In genomic region chr16:31016169-31016568, GRCm38 (mm10) we compare ENCODE assay signal across 8 mouse cellular contexts.
DNase-seq lines count a peak whose midpoint lies in the region; ATAC-seq and TF ChIP-seq lines count a peak whose summit lies in the region.

No protein-coding gene starts in this region.

- H3K4me2 ChIP-seq in liver, embryonic 14.5 days (ENCODE audit: low read depth) = no peak overlapping the region

- no peak overlapping the region for H3K9ac ChIP-seq in heart, adult 2 months (ENCODE audit: low read depth, low read length)
- H3K9ac ChIP-seq in liver, embryonic 14.5 days (replicated peaks) = no peak overlapping the region

- intact Hi-C loops in heart, adult 2 months (cut with DNase I) = no loop called here
- intact Hi-C loops in heart, postnatal 25 days (cut with DNase I) = no loop called here
- intact Hi-C loops in left cerebral cortex, postnatal 25 days (cut with DNase I) = no loop called here

- 70% methylated on average over 8 of the region's 8 CpGs for WGBS in heart, adult 2 months
- 49% methylated on average over 8 of the region's 8 CpGs for WGBS in liver, embryonic 14.5 days (ENCODE audit: insufficient replicate concordance)

- TF ChIP-seq POLR2A in heart, adult 2 months (IDR thresholded peaks at IDR 0.05; ENCODE audit: insufficient read depth, low read depth, low read length) = no peak

- H3K27me3 ChIP-seq in heart, adult 2 months (ENCODE audit: control insufficient read depth, insufficient read depth, low read length) = no peaks in the 10 kb centered on the region
- H3K27me3 ChIP-seq in liver, embryonic 14.5 days (ENCODE audit: control insufficient read depth, insufficient read depth, low read length) = no peaks in the 10 kb centered on the region

- no peak for ATAC-seq in liver, embryonic 14.5 days (ENCODE audit: insufficient read depth)

- no peaks in the 10 kb centered on the region for H3K9me3 ChIP-seq in liver, embryonic 14.5 days (ENCODE audit: control insufficient read depth, low read length)

- no peaks in the 10 kb centered on the region for H3K79me2 ChIP-seq in heart, adult 2 months (replicated peaks; ENCODE audit: control insufficient read depth, insufficient read depth, low read length)

- no peaks in the 10 kb centered on the region for H3K36me3 ChIP-seq in heart, adult 2 months (ENCODE audit: control insufficient read depth, insufficient read depth, low read length)
- no peaks in the 10 kb centered on the region for H3K36me3 ChIP-seq in liver, embryonic 14.5 days (replicated peaks; ENCODE audit: control insufficient read depth, insufficient read depth, low read depth)

- H3K4me1 ChIP-seq in heart, adult 2 months (ENCODE audit: control insufficient read depth, insufficient read depth, low read length) = peaks cover 4% of the 10 kb centered on the region
- H3K4me1 ChIP-seq in liver, embryonic 14.5 days (replicated peaks; ENCODE audit: control insufficient read depth in 2 of 2, insufficient read depth in 2 of 2, low read length in 1 of 2) = no peaks in the 10 kb centered on the region

- DNase-seq in heart, adult 2 months = peak in 1 of 2 experiments; percentile 59
- DNase-seq in heart, postnatal 25 days (ENCODE audit: low spot score) = no peak
- peak; percentile 25 for DNase-seq in urinary bladder, postnatal 14 days (ENCODE audit: low spot score)
- DNase-seq in urinary bladder, postnatal 36 days (ENCODE audit: low spot score in 2 of 2) = no peak
- no peak for DNase-seq in liver, embryonic 14.5 days (ENCODE audit: low read depth in 3 of 3, low spot score in 3 of 3)
- no peak for DNase-seq in layer of hippocampus, adult 18-20 months (ENCODE audit: low spot score in 2 of 2)
- no peak for DNase-seq in cerebellum, adult 9-10 months
- DNase-seq in left cerebral cortex, postnatal 25 days (ENCODE audit: low spot score in 2 of 2) = no peak

- H3K4me3 ChIP-seq in heart, adult 2 months = no peak overlapping the region
- no peak overlapping the region for H3K4me3 ChIP-seq in liver, embryonic 14.5 days (ENCODE audit: insufficient read depth in 1 of 2, low read depth in 2 of 2, low read length in 2 of 2)

- H3K27ac ChIP-seq in heart, adult 2 months = no peak overlapping the region
- no peak overlapping the region for H3K27ac ChIP-seq in liver, embryonic 14.5 days

- no peak for TF ChIP-seq EP300 in heart, adult 2 months (IDR thresholded peaks at IDR 0.05; ENCODE audit: insufficient read depth, low read depth, low read length)
- TF ChIP-seq EP300 in liver, embryonic 14.5 days (IDR thresholded peaks at IDR 0.05; ENCODE audit: low read depth) = no peak

- peak; percentile 71 for TF ChIP-seq CTCF in heart, adult 2 months (IDR thresholded peaks at IDR 0.05)
- TF ChIP-seq CTCF in liver, embryonic 14.5 days (IDR thresholded peaks at IDR 0.05; ENCODE audit: low read depth) = peak; percentile 72
